Mouse (Mus musculus): ENCODE data around the gene Tsc22d1.

GRCm38 (mm10) chr14:76402574-76402973, 12.2 kb upstream of the Tsc22d1 start:
- TF ChIP-seq CTCF (IDR thresholded peaks at IDR 0.05; ENCODE audit: low read depth): no peak
- TF ChIP-seq EP300 (IDR thresholded peaks at IDR 0.05; ENCODE audit: low read depth): no peak
